Mouse (Mus musculus) MEL (cell line): ENCODE results near the gene Trak1. TPM values are rescaled to one million over a fixed set of nuclear protein-coding genes. Genes with fewer than 3 reads are reported as not detected.

Experiments
- DNase-seq: peaks from one replicate; pipeline ENCODE4 v3.0.0; 2011; ENCODE audit warnings: low read depth, low spot score
- H3K27ac ChIP-seq: 2 replicates; pipeline ENCODE4 v1.5.1; 2012; ENCODE audit warnings: low read depth, mild to moderate bottlenecking, control low read depth, low read length, moderate library complexity; ENCODE audit not compliant: control insufficient read depth
- H3K27me3 ChIP-seq, 2 experiments: fragments of 150-350 bp in 1 of 2; sonication (generic) in 1 of 2; 2 replicates each; pipeline ENCODE4 v1.6.1; 2012; ENCODE audit warnings: low read length in 2 of 2, mild to moderate bottlenecking in 2 of 2, improper control_type of control experiment in 1 of 2, moderate library complexity in 1 of 2; ENCODE audit not compliant: insufficient read depth in 2 of 2, control insufficient read depth in 1 of 2
- H3K36me3 ChIP-seq, 2 experiments: 2 replicates each; pipeline ENCODE4 v1.6.1; 2012 to 2014; ENCODE audit warnings: low read length in 2 of 2, improper control_type of control experiment in 1 of 2, inconsistent platforms in 1 of 2, mild to moderate bottlenecking in 1 of 2; ENCODE audit not compliant: insufficient read depth in 2 of 2, control insufficient read depth in 1 of 2
- H3K4me1 ChIP-seq, 2 experiments: fragments of 150-350 bp in 1 of 2; sonication (generic) in 1 of 2; 2 replicates each; pipeline ENCODE4 v1.6.1; 2012; ENCODE audit warnings: low read length in 2 of 2, improper control_type of control experiment in 1 of 2, mild to moderate bottlenecking in 1 of 2; ENCODE audit not compliant: insufficient read depth in 2 of 2, control insufficient read depth in 1 of 2
- H3K4me3 ChIP-seq, 2 experiments: fragments of 150-350 bp in 1 of 2; sonication (generic) in 1 of 2; 2 replicates each; pipeline ENCODE4 v1.5.1; 2012; ENCODE audit warnings: low read depth in 2 of 2, low read length in 2 of 2, mild to moderate bottlenecking in 2 of 2, moderate library complexity in 2 of 2, control low read depth in 1 of 2, improper control_type of control experiment in 1 of 2; ENCODE audit not compliant: control insufficient read depth in 1 of 2, insufficient read depth in 1 of 2
- H3K79me2 ChIP-seq: 2 replicates; pipeline ENCODE4 v1.6.1; 2012; ENCODE audit warnings: mild to moderate bottlenecking, low read length, moderate library complexity; ENCODE audit not compliant: control insufficient read depth, poor library complexity, insufficient read depth
- H3K9ac ChIP-seq: 2 replicates; pipeline ENCODE4 v1.6.1; 2012; ENCODE audit warnings: low read depth, mild to moderate bottlenecking, control low read depth, low read length, moderate library complexity; ENCODE audit not compliant: control insufficient read depth, poor library complexity, severe bottlenecking
- H3K9me3 ChIP-seq: fragments of 150-350 bp; sonication (generic); replicated peaks from 2 replicates; pipeline ENCODE4 v1.6.1; 2012; ENCODE audit warnings: mild to moderate bottlenecking, low read length, improper control_type of control experiment, moderate library complexity; ENCODE audit not compliant: insufficient read depth
- ELF1 ChIP-seq: IDR thresholded peaks from 2 replicates; pipeline ENCODE4 v1.6.1; 2014; ENCODE audit warnings: low read depth, mild to moderate bottlenecking, inconsistent platforms, low read length, improper control_type of control experiment, moderate library complexity
- ETS1 ChIP-seq: IDR thresholded peaks from 2 replicates; pipeline ENCODE4 v1.6.1; 2012; ENCODE audit warnings: low read depth, mild to moderate bottlenecking, inconsistent platforms, low read length, improper control_type of control experiment, moderate library complexity
- GABPA ChIP-seq: IDR thresholded peaks from 2 replicates; pipeline ENCODE4 v1.6.1; 2012; ENCODE audit warnings: low read depth, mild to moderate bottlenecking, inconsistent platforms, low read length, improper control_type of control experiment, moderate library complexity
- GATA1 ChIP-seq: IDR thresholded peaks from 2 replicates; pipeline ENCODE4 v1.6.1; 2011; ENCODE audit warnings: low read depth, low read length, improper control_type of control experiment
- MAFK ChIP-seq: IDR thresholded peaks from 2 replicates; pipeline ENCODE4 v1.6.1; 2011; ENCODE audit warnings: low read depth, mild to moderate bottlenecking, low read length, improper control_type of control experiment, borderline replicate concordance
- MAX ChIP-seq: IDR thresholded peaks from 2 replicates; pipeline ENCODE4 v1.6.1; 2011; ENCODE audit warnings: low read length, improper control_type of control experiment
- MEF2A ChIP-seq: IDR thresholded peaks from 2 replicates; pipeline ENCODE4 v1.6.1; 2014; ENCODE audit warnings: low read depth, mild to moderate bottlenecking, inconsistent platforms, low read length, improper control_type of control experiment; ENCODE audit not compliant: poor library complexity, insufficient replicate concordance, severe bottlenecking; ENCODE audit errors: extremely low read depth
- MXI1 ChIP-seq: IDR thresholded peaks from 2 replicates; pipeline ENCODE4 v1.6.1; 2011; ENCODE audit warnings: mild to moderate bottlenecking, low read depth, low read length, improper control_type of control experiment
- MYC ChIP-seq: IDR thresholded peaks from 2 replicates; pipeline ENCODE4 v1.6.1; 2011; ENCODE audit warnings: low read depth, mild to moderate bottlenecking, low read length, improper control_type of control experiment, moderate library complexity
- NRF1 ChIP-seq: IDR thresholded peaks from 2 replicates; pipeline ENCODE4 v1.6.1; 2014; ENCODE audit warnings: low read depth, mild to moderate bottlenecking, inconsistent platforms, low read length, improper control_type of control experiment, moderate library complexity; ENCODE audit not compliant: poor library complexity, insufficient read depth, severe bottlenecking
- POLR2A ChIP-seq, 2 experiments: IDR thresholded peaks; 2 replicates each; pipeline ENCODE4 v1.6.1; 2011 to 2012; ENCODE audit warnings: low read length in 2 of 2, mild to moderate bottlenecking in 2 of 2, control low read depth in 1 of 2, improper control_type of control experiment in 1 of 2, low read depth in 1 of 2, moderate library complexity in 1 of 2; ENCODE audit not compliant: control insufficient read depth in 1 of 2, insufficient read depth in 1 of 2, poor library complexity in 1 of 2
- POLR2AphosphoS2 ChIP-seq: IDR thresholded peaks from 2 replicates; pipeline ENCODE4 v1.6.1; 2011; ENCODE audit warnings: low read length, improper control_type of control experiment
- RCOR1 ChIP-seq: IDR thresholded peaks from 2 replicates; pipeline ENCODE4 v1.6.1; 2012; ENCODE audit warnings: low read depth, mild to moderate bottlenecking, inconsistent platforms, low read length, improper control_type of control experiment
- TAL1 ChIP-seq: IDR thresholded peaks from 2 replicates; pipeline ENCODE4 v1.6.1; 2012; ENCODE audit warnings: mild to moderate bottlenecking, inconsistent platforms, low read length, moderate library complexity, mixed read lengths
- TBP ChIP-seq: IDR thresholded peaks from 2 replicates; pipeline ENCODE4 v1.8.0; 2011; ENCODE audit warnings: low read depth, low read length, improper control_type of control experiment
- UBTF ChIP-seq: IDR thresholded peaks from 2 replicates; pipeline ENCODE4 v1.6.1; 2012; ENCODE audit warnings: low read depth, mild to moderate bottlenecking, inconsistent platforms, low read length, improper control_type of control experiment, moderate library complexity, borderline replicate concordance; ENCODE audit not compliant: insufficient read depth
- ZNF384 ChIP-seq: IDR thresholded peaks from 2 replicates; pipeline ENCODE4 v1.6.1; 2012; ENCODE audit warnings: low read depth, mild to moderate bottlenecking, inconsistent platforms, low read length, improper control_type of control experiment
- polyA plus RNA-seq, 2 experiments: library from polyadenylated mRNA; stranded (reverse) in 1 of 2; unstranded in 1 of 2; fragments of >175 nt in 1 of 2; fragments of >200 nt in 1 of 2; gene quantifications; 2 replicates each; pipeline versions ENCODE4 v1.2.1 to v1.2.4; 2012; ENCODE audit warnings: low replicate concordance in 2 of 2, low read depth in 1 of 2; ENCODE audit not compliant: insufficient read length in 2 of 2, insufficient read depth in 1 of 2, missing spikeins in 1 of 2
- total RNA-seq: library from RNA; depleted of rRNA; stranded (reverse); fragments of 300-350 nt; gene quantifications from 2 replicates; pipeline ENCODE4 v1.2.3, GENCODE M21; 2012

The Trak1 gene
- total and polyA plus RNA-seq, 3 experiments: 16.2 to 35.5 TPM; not detected in 1

DNA sequence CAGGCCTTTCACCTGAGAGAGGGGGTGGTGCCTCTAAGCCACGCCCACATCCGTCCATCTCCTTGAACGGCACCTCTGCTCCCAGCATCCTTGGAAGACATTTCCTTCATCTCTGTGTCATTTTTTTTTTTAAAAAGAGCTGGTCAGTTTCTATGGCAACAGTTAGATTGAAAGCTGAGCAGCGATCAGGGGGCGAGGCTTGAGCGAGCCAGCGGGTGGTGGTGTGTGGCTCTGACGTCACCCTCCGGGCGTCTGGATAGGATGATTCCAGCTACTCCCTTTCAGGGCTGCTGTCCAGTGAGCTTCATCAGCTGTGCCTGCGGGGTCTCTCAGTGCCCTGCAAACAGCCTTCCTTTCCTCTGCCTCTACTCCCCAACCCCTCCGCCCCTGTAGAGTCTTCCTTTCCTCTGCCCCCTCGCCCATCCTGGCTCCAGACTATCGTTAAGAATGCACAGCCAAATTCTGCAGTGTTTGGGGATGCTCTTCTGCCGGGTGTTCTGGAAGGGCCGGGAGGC lies 105.9 kb downstream of the Trak1 start:
- Histone ChIP-seq H3K27ac (no peak overlapping the region), H3K9ac (no peak overlapping the region), H3K4me1 (peaks cover 0 to 7% of the 10 kb centered on the region in 2 experiments; a peak in 1 of 4 replicates), H3K36me3 (no peaks in the 10 kb centered on the region), H3K9me3 (no peaks in the 10 kb centered on the region), H3K27me3 (no peaks in the 10 kb centered on the region), H3K4me3 (no peak overlapping the region), H3K79me2 (no peaks in the 10 kb centered on the region)
- DNase-seq: no peak
- TF ChIP-seq GABPA: no peak
- TF ChIP-seq POLR2A (IDR thresholded peaks at IDR 0.05; ENCODE audit: control insufficient read depth in 1 of 2, insufficient read depth in 1 of 2, low read depth in 1 of 2, low read length in 2 of 2, poor library complexity in 1 of 2): no peak
- no peak for TF ChIP-seq ELF1
- no peak for TF ChIP-seq MXI1
- no peak for TF ChIP-seq MYC
- no peak for TF ChIP-seq TBP
- no peak for TF ChIP-seq TAL1

DNA sequence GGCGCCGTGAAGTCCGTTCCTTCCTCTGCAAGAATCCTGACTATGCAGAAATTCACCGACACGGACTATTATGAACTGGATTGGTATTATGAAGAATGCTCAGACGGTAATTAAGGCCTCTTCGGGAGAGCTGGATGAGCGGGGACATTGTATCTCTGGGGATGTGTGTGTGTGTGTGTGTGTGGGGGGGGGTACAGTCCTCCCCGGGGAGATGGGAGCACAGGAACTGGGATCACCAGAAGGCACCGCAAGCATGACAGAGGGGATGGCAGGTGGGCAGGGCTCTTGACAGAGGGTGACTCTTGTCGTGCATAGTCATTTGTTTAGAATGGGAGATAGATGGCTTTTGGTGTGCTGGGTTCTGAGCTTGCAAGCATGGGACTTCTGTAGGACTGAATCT lies 106.4 kb downstream of the Trak1 start:
- Histone ChIP-seq H3K4me1 (peaks cover 0 to 7% of the 10 kb centered on the region in 2 experiments; a peak in 1 of 4 replicates), H3K27me3 (no peaks in the 10 kb centered on the region), H3K27ac (no peak overlapping the region), H3K79me2 (no peaks in the 10 kb centered on the region), H3K4me3 (no peak overlapping the region), H3K9me3 (no peaks in the 10 kb centered on the region), H3K36me3 (no peaks in the 10 kb centered on the region), H3K9ac (no peak overlapping the region)
- no peak for DNase-seq
- TF ChIP-seq MAX: no peak
- TF ChIP-seq UBTF: no peak
- TF ChIP-seq MAFK: no peak
- no peak for TF ChIP-seq POLR2AphosphoS2
- TF ChIP-seq RCOR1: no peak
- no peak for TF ChIP-seq GATA1
- TF ChIP-seq ZNF384: no peak

DNA sequence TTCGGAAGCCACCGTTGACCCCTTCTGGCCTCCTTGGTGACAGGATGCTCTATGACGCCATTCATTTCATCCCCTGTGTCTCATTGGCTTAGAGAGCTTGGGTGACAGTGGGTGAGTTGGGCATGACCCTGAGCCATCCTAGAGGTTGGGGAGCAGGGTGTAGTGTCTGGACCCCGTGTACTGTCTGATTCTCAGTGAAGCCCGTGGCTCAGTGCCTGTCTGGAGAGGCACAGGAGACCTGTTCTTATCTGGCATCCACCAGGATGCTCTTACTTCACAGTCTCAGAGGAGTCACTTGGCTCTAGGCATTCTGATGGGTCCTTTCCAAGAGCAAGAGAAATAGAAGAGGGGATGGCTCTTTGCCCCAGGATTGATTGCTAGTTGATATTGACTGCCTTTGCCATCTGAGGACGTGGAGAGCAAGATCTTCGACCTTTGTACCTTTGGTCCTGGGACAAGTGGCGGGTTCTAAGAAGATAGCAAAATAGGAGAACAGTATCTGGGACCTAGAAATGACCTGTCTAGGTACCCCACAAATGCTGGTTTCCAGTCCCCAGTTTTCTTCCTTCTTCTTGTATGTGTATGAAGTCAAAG lies 107.9 kb downstream of the Trak1 start:
- no peak overlapping the region for H3K27ac ChIP-seq
- no peaks in the 10 kb centered on the region for H3K36me3 ChIP-seq
- H3K4me1 ChIP-seq: peaks cover 0 to 7% of the 10 kb centered on the region in 2 experiments; a peak in 1 of 4 replicates
- H3K9ac ChIP-seq: no peak overlapping the region
- no peaks in the 10 kb centered on the region for H3K27me3 ChIP-seq
- TF ChIP-seq UBTF: no peak
- TF ChIP-seq MXI1: no peak
- TF ChIP-seq ETS1: no peak
- TF ChIP-seq NRF1: no peak
- TF ChIP-seq ZNF384: no peak
- TF ChIP-seq POLR2A (IDR thresholded peaks at IDR 0.05; ENCODE audit: control insufficient read depth in 1 of 2, insufficient read depth in 1 of 2, low read depth in 1 of 2, low read length in 2 of 2, poor library complexity in 1 of 2): no peak
- TF ChIP-seq MAX: no peak
- TF ChIP-seq MEF2A: no peak
- no peak for TF ChIP-seq GATA1
- H3K9me3 ChIP-seq: no peaks in the 10 kb centered on the region
- no peak overlapping the region for H3K4me3 ChIP-seq
- no peak for DNase-seq
- H3K79me2 ChIP-seq: no peaks in the 10 kb centered on the region
